Mouse (Mus musculus): ENCODE data around the gene Tex2.

GRCm38 (mm10) chr11:106460671-106461070 is 152.6 kb downstream of the Tex2 start:
- TF ChIP-seq POLR2A (IDR thresholded peaks at IDR 0.05; ENCODE audit: low read depth, low read length) (no peak), CTCF (IDR thresholded peaks at IDR 0.05; ENCODE audit: borderline replicate concordance, insufficient read depth, low read length) (no peak)

All from embryonic fibroblast, embryonic 13.5 days (primary cell).